Mouse (Mus musculus) heart, postnatal 0 days (tissue): ENCODE results near the gene Slc52a3. TPM values are rescaled to one million over a fixed set of nuclear protein-coding genes. Genes with fewer than 3 reads are reported as not detected.
A peak's percentile ranks its signal among the peaks of the same experiment; 100 is the strongest.

Experiments used
- ATAC-seq: fragments of 200-750 bp; cut with Nextera tagmentation; 2 replicates; pipeline ENCODE4 v1.8.0; 2017; ENCODE audit warnings: low read depth, moderate number of reproducible peaks, moderate library complexity; ENCODE audit not compliant: insufficient read depth
- DNase-seq: peaks from one replicate; pipeline ENCODE4 v3.0.0-alpha.2; 2016; ENCODE audit warnings: low spot score
- H3K27ac ChIP-seq: fragments of 300-500 bp; sonication (generic); 2 replicates; pipeline ENCODE4 v1.5.1; 2014; ENCODE audit warnings: low read depth, mild to moderate bottlenecking
- H3K27me3 ChIP-seq: fragments of 300-500 bp; sonication (generic); 2 replicates; pipeline ENCODE4 v1.6.1; 2014; ENCODE audit warnings: low read length, mixed read lengths; ENCODE audit not compliant: control insufficient read depth, insufficient read depth
- H3K36me3 ChIP-seq: fragments of 300-500 bp; sonication (generic); replicated peaks from 2 replicates; pipeline ENCODE4 v1.6.1; 2014; ENCODE audit warnings: low read length, mixed read lengths; ENCODE audit not compliant: control insufficient read depth, insufficient read depth
- H3K4me1 ChIP-seq: fragments of 300-500 bp; sonication (generic); 2 replicates; pipeline ENCODE4 v1.6.1; 2014; ENCODE audit warnings: antibody characterized with exemption; ENCODE audit not compliant: control insufficient read depth, insufficient read depth
- H3K4me2 ChIP-seq: fragments of 300-500 bp; sonication (generic); 2 replicates; pipeline ENCODE4 v1.6.1; 2014; ENCODE audit warnings: low read depth, mild to moderate bottlenecking, low read length, moderate library complexity
- H3K4me3 ChIP-seq: fragments of 300-500 bp; sonication (generic); 2 replicates; pipeline ENCODE4 v1.5.1; 2014; ENCODE audit warnings: low read depth, low read length
- H3K9ac ChIP-seq: fragments of 300-500 bp; sonication (generic); replicated peaks from 2 replicates; pipeline ENCODE4 v1.6.1; 2014; ENCODE audit warnings: low read depth, low read length, mixed read lengths
- H3K9me3 ChIP-seq: fragments of 300-500 bp; sonication (generic); replicated peaks from 2 replicates; pipeline ENCODE4 v1.6.1; 2016; ENCODE audit warnings: low read length; ENCODE audit not compliant: control insufficient read depth
- CTCF ChIP-seq: IDR thresholded peaks from 2 replicates; pipeline ENCODE4 v1.5.1; 2016; ENCODE audit warnings: antibody characterized with exemption, control low read depth, low read depth
- EP300 ChIP-seq: IDR thresholded peaks from 2 replicates; pipeline ENCODE4 v1.6.1; 2016; ENCODE audit warnings: antibody characterized with exemption, low read depth
- WGBS: fragments of 180-500 bp; shearing (Covaris S2); extraction: QIAGEN DNeasy Blood & Tissue Kit; methylation state at CpG from one replicate; pipeline ENCODE4 v1.1.7; 2014; 5-methylcytosine and 5-hydroxymethylcytosine counted together
- microRNA counts: library from miRNA; unstranded; fragments of <30 nt; microRNA quantifications from one replicate; lab custom pipeline; 2015
- microRNA-seq: library from miRNA; unstranded; fragments of <30 nt; microRNA quantifications from one replicate; pipeline ENCODE4, GENCODE M21; 2016
- polyA plus RNA-seq: library from polyadenylated mRNA; unstranded; fragments of >200 nt; fragmentation: Nextera tagmentation; extraction: Ambion mirVana; gene quantifications from 2 replicates; pipeline ENCODE4 v1.2.1, GENCODE M21; 2015
- total RNA-seq: library from RNA; depleted of rRNA; stranded (reverse); fragments of >200 nt; gene quantifications from 2 replicates; pipeline ENCODE4 v1.2.3, GENCODE M21; 2014; ENCODE audit warnings: low replicate concordance; rRNA removed

Slc52a3 gene
- total and polyA plus RNA-seq, 2 experiments from 2014 or later = 0.68 to 6.6 TPM

DNA sequence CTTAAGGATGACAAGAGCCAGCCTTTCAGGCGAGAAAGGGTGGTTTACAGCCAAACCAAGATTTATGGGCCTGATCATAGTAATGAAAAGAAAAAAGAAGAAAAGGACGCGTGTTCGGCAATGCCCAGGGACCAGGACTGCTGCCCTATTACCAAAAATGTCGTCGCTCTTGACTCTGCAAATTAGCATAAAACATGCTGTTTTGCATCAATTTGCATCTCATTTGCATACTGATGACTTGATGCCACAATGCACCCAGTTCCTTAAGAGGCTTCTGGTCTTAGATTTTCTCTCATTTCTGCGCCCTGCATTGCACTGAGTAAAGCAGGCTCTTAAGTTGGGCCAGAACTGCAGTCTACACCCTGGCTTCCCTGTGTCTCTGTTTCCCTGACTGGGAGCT lies 54.0 kb downstream of the Slc52a3 start:
- 15% methylated on average over 7 of the region's 7 CpGs for WGBS
- Histone ChIP-seq H3K4me3 (no peak overlapping the region), H3K27me3 (peaks cover 84% of the 10 kb centered on the region), H3K4me2 (no peak overlapping the region), H3K9me3 (no peaks in the 10 kb centered on the region; the same call in 1 of the 2 replicates), H3K9ac (no peak overlapping the region), H3K27ac (no peak overlapping the region), H3K36me3 (no peaks in the 10 kb centered on the region), H3K4me1 (peaks cover 6% of the 10 kb centered on the region; the same call in 1 of the 2 replicates)
- DNase-seq (no peak), ATAC-seq (no peak)
- TF ChIP-seq EP300 (no peak), CTCF (no peak)

DNA sequence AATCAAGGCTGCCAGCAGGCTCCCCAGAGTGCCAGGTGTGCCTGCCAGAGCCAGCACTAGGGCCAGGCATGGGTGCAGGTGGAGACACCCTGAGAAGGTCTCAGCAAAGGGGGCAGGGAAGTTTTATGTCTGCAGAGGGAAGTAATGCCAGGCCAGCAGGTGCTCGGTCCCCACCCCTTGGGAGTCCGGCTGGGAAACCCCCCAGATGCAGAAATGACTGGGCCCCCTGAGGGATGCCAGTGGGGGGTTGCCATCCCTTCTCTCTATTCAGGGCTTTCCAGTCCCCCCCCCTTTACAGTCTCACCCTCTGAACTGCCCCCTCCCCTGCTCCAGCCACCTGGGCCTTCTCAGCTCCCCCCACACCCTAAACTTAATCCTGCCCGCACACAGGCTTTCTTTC lies 55.7 kb downstream of the Slc52a3 start:
- Histone ChIP-seq H3K27ac (no peak overlapping the region), H3K4me1 (peaks cover 6% of the 10 kb centered on the region; the same call in 1 of the 2 replicates), H3K9me3 (no peaks in the 10 kb centered on the region), H3K4me3 (no peak overlapping the region), H3K4me2 (no peak overlapping the region), H3K27me3 (peaks cover 85% of the 10 kb centered on the region), H3K36me3 (no peaks in the 10 kb centered on the region), H3K9ac (no peak overlapping the region)
- TF ChIP-seq CTCF (no peak), EP300 (no peak)
- WGBS = 66% methylated on average over 3 of the region's 3 CpGs
- DNase-seq (no peak), ATAC-seq (no peak)

DNA sequence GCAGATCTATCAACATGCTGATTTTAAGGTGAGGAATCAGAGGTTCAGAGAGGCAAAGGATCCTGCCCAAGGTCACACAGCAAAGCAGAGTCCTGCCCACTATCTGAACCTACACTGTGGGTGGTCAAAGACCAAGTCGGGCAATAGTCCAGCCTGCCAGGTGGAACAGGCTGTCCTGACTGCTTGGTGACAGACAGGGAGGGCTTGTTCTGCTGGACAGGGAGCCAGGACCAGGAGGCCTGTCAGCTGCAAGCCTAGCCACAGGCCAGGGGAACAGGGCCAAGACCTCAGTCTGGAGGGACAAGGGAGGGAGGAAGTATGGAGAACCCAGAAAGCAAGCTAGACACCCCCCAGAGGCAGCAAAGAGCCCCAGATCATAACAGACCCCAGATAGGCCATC lies 59.1 kb downstream of the Slc52a3 start:
- Histone ChIP-seq H3K4me2 (no peak overlapping the region), H3K4me1 (no peaks in the 10 kb centered on the region), H3K36me3 (no peaks in the 10 kb centered on the region), H3K4me3 (no peak overlapping the region), H3K27me3 (peaks cover 68% of the 10 kb centered on the region), H3K9ac (no peak overlapping the region), H3K27ac (no peak overlapping the region), H3K9me3 (no peaks in the 10 kb centered on the region)
- WGBS = 47% methylated on average over 1 of the region's 1 CpGs
- TF ChIP-seq CTCF (no peak), EP300 (no peak)
- ATAC-seq = no peak
- no peak for DNase-seq

DNA sequence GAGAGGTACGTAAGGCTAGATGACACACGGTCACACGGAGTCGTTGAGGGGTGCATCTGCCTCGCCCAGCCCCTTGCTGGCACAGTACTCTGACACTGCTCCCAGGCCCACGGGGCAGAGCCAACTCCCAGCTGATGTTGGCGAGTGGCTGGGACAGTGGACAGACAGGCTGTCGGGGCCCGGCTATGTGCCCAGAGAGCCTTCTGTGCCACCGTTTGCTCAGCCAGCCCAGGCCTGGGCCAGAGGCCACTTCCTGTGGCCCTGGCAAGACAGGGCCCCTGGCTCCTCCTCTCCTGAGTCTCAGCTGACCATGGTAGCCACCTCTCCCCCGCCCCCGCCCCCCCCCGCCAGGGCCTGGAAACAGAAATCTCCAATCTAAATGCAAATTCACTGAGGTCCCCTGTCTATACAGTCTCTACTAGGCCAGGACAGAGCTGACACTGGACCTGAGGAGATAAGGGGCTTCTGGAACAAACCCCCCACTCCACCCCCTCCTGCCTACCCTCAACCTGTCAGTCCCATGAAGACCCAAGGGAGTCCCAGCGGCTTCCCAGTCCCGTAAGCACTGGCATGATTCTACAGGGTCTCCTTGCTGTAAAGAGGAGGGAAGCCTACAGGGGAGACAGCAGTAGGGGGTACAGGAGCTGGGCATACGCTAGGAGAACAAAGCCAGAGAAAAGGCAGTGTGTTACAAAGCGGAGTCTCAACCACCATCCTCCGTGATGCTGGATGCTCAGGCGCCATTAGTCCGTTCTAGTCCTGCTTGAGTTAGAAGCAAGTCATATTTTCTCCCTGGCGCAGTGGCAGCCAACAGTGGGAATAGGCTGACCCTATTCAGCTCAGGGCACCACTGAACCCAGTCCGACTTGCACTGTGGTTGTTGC lies 60.3 kb downstream of the Slc52a3 start:
- WGBS = 57% methylated on average over 21 of the region's 22 CpGs
- TF ChIP-seq EP300 (no peak), CTCF (no peak)
- Histone ChIP-seq H3K4me1 (no peaks in the 10 kb centered on the region), H3K4me3 (no peak overlapping the region), H3K9ac (no peak overlapping the region), H3K27me3 (peaks cover 57% of the 10 kb centered on the region), H3K27ac (no peak overlapping the region), H3K4me2 (no peak overlapping the region), H3K36me3 (no peaks in the 10 kb centered on the region), H3K9me3 (no peaks in the 10 kb centered on the region)
- ATAC-seq = no peak
- DNase-seq = no peak

DNA sequence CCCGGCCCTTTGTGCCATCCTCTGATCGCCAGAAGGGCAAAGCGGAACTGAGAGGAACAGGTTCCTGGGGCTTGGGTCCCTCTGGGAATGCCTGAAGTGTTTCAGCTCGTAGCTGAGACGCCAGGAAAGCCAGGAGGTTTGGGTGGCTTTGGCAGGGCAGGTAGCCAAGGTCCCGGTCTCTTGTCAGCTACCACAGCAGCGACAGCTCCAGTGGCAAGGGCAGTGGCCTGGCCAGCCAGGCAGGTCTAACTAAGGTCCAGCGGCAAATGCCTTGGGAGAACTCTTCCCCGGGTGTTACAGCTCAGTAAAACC lies 60.9 kb downstream of the Slc52a3 start:
- Histone ChIP-seq H3K4me1 (no peaks in the 10 kb centered on the region), H3K27me3 (peaks cover 52% of the 10 kb centered on the region), H3K36me3 (no peaks in the 10 kb centered on the region), H3K9me3 (no peaks in the 10 kb centered on the region), H3K4me3 (no peak overlapping the region), H3K27ac (no peak overlapping the region), H3K4me2 (no peak overlapping the region), H3K9ac (no peak overlapping the region)
- WGBS = 64% methylated on average over 9 of the region's 9 CpGs
- DNase-seq (no peak), ATAC-seq (no peak)
- no peak for TF ChIP-seq EP300
- no peak for TF ChIP-seq CTCF

MicroRNAs within 50 kb of the gene (microRNA counts, 519-probe panel; counts per million panel counts)
- 1,491 counts per million, percentile 13 among the panel's probes with 10 or more counts for microRNA mmu-miR-1953 (lab: Ali Mortazavi, UCI)

Small RNA genes lying within 50 kb of the gene (microRNA-seq; reads per million reads assigned to microRNA genes)
- gene Mir1953 = 0.71 reads per million

Other genes with a start within 250 kb of the Slc52a3 start
- gene Rspo4, start 153.6 kb upstream of the Slc52a3 start, total RNA-seq = not detected in 2 replicates
- gene Rspo4, start 153.6 kb upstream of the Slc52a3 start, polyA plus RNA-seq = not detected in 2 replicates
- gene Angpt4, start 85.3 kb upstream of the Slc52a3 start, total RNA-seq = 1.7 TPM in 1 of 2 replicates, not detected in the other
- 0.10 and 0.12 TPM in 2 replicates for gene Angpt4, start 85.3 kb upstream of the Slc52a3 start, polyA plus RNA-seq
- 3.0 and 11.7 TPM in 2 replicates for gene Fam110a, start 16.3 kb upstream of the Slc52a3 start, total RNA-seq
- 5.7 and 6.2 TPM in 2 replicates for gene Fam110a, start 16.3 kb upstream of the Slc52a3 start, polyA plus RNA-seq
- not detected in 2 replicates for gene Scrt2, start 85.0 kb downstream of the Slc52a3 start, total RNA-seq
- not detected in 2 replicates for gene Scrt2, start 85.0 kb downstream of the Slc52a3 start, polyA plus RNA-seq
- gene Srxn1, start 109.0 kb downstream of the Slc52a3 start, total RNA-seq = 10.9 and 13.7 TPM in 2 replicates
- gene Srxn1, start 109.0 kb downstream of the Slc52a3 start, polyA plus RNA-seq = 9.5 and 10.2 TPM in 2 replicates
- gene Tcf15, start 147.1 kb downstream of the Slc52a3 start, total RNA-seq = 32.5 and 36.8 TPM in 2 replicates
- gene Tcf15, start 147.1 kb downstream of the Slc52a3 start, polyA plus RNA-seq = 23.0 and 23.2 TPM in 2 replicates
- 89.5 TPM in 2 replicates for gene Csnk2a1, start 230.3 kb downstream of the Slc52a3 start, total RNA-seq
- gene Csnk2a1, start 230.3 kb downstream of the Slc52a3 start, polyA plus RNA-seq = 74.4 and 80.7 TPM in 2 replicates